Mouse (Mus musculus): ENCODE results near the gene Tyw5. TPM values are rescaled to one million over a fixed set of nuclear protein-coding genes. Genes with fewer than 3 reads are reported as not detected.
A peak's percentile ranks its signal among the peaks of the same experiment; 100 is the strongest.

Tyw5 gene
- total RNA-seq (2021) = 1 to 10 TPM; 5.1 to 5.8 TPM
- long read RNA-seq, experiment 1, partial matches to known transcripts = 0 of 2 reads
- long read RNA-seq, experiment 1, other reads (novel, unspliced or antisense) = 1 of 2 reads
- long read RNA-seq, experiment 2, partial matches to known transcripts = 1 of 2 reads
- long read RNA-seq, experiment 2, other reads (novel, unspliced or antisense) = 0 of 2 reads

DNA sequence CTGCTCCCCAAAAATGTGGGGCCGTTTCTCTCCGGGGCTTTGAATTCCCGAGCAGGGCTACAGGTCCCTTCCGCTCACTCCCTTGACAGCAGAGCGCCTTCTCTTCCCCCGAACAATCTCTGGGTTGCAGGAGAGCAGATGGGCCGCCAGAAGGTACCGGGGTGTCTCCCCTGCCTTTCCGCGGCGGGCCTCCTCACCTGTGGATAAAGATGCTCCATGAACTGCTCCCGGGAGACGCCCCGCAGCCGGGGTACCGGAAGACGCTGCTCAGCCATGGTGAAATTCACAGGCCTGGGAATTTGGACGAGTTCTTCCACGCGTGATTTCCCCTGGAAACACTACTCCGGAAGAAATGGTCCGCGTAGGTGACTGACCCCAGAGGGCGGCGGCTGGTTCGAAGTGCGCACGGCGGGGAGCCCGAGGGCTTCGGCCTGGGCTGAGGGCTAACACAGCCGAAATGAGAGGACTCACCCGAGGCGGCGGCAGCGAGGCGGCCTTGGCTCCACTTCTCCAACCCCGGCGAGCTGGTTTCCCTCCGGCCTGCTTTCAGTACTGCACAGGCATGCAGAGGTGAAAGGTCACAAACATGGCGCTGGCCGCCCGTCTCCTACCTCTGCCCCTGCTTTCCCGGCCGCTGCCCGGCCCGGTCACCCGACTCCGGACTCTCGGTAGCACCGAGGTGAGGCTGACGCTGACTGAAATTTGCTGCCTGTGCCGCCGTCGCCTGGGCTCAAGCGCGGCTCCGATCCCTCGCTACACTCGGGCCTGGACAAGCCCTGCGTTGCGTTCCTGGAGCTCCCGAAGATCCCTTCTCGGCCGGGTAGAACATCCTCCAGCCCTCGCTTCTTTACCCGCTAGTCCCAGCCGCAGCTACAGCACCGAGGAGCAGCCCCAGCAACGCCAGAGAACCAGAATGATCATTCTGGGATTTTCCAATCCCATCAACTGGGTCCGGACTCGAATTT lies at the start of gene Tyw5, which contains the start of gene Maip1:
Tyw5 (minus strand) TSS at position 915 of the 965 bp plus-strand sequence.
Maip1 (plus strand) TSS at position 142 of the 965 bp plus-strand sequence.
- peak; percentile 84 to 91 for DNase-seq

DNA sequence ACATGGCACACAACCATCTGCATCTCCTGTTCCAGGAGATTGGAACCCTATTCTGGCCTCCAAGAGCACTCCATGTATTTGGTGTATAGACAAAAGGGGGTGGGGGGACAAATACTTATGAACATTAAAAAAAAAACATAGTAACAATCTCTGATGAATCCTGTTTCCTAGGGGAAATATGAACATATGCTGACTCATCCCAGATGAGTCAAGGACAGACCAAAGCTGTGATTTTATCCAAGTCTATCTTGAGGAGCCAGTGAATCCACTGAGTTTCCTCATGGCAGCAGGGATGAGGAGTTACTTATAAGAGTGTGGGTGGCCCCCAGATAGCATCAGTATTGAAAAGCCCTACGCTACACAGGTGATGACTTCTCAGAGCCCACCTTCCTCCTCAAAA lies 43.3 kb upstream of the Tyw5 start:
- no peak for DNase-seq

DNA sequence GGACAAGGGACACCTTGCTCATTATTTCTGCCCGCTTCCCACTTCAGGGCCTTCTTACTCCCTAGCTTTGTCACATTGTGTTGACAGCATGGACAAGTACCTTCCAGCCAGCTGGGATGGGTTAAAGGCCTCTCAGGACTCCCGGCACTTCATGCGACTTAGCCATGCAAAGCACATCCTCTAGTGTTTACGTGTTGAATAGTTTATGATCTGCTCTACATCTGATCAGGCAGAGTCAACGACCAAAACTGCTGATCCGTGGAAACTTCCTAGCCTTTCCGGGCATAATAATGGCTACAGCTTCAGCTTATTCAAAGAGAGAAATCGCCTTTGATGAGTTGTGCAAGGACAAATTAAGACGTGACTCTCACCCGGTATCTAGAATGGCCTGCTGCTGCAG lies 38.8 kb upstream of the Tyw5 start:
- no peak for DNase-seq

DNA sequence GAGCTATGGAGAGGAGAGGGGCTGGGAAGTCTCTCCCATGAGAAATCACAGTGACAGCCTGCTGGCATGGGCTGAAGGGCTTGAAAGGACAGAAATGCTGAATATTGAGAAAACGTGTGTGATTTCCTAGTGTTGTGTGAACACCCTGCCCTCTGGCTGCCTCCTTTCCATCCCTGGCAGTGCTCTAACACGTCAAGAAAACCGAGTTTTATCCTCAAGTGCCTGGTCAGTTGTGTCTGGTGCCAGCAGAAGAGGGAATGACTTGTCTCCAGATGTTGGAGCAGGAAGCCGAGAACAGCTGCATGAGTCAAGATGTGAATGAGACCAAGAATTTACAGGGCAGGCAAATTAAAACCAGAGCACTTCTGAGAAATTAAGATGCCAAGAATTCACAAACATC lies 33.9 kb upstream of the Tyw5 start:
- peak; percentile 31 to 54 for DNase-seq

DNA sequence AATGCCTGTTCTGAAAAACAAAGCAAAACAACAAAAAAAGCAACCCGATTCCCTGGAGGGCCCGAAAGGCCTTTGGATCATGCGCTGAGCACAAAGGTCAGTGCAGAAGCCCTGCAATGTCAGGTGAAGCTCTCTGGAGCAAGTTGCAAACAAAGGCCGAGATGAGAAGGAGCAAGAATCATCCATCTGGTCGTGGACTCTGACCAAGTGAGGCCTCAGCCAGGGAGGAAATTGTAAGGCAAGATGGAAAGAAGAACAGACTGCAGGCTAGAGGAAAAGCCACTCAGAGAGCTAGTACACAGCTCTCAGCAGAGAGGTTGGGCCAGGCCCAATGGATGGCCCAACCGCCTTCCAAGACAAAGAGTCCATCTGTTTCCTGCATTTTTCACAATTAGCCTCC lies 32.1 kb upstream of the Tyw5 start:
- DNase-seq = peak in 1 of 2 experiments; percentile 35

DNA sequence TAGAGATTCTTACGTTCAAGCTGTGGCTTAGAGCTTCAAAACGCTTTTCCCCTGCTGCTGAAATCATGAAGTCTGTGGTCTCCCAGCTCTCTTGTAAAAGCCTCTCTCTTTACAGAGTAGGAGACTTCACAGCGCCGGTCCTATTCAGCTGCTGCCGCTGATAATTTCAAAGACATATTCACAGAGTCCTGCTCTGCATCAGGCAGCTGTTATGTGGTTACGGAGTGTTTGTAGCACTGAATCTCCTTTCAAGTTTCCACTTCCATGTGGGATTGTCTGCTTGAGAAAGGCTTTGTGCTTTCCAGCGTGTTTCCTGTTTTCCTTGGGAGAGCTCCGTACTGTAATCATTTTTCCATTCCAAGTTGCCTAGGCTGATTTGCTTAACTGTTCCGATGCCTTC lies 30.1 kb upstream of the Tyw5 start:
- peak; percentile 52 to 68 for DNase-seq

DNA sequence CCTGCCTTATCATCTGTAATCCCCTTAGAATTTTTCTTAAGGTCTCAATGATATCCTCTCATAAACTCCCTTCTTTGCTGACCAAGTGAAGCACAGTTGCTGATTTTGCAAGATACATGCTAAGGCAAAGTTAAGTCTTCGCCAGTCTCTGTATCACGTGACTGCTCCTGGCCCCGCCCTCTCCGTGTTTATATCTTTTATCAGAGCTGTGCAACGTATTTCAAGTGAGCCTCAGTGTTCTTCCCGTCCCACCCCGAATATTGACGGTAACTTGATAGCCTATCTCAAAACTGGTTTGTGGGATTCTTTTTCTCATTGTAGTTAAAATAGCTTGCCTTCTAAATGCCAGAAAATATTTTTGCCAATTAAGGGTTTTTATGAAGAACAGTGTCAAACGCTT lies 29.5 kb upstream of the Tyw5 start:
- peak; percentile 76 to 82 for DNase-seq

DNA sequence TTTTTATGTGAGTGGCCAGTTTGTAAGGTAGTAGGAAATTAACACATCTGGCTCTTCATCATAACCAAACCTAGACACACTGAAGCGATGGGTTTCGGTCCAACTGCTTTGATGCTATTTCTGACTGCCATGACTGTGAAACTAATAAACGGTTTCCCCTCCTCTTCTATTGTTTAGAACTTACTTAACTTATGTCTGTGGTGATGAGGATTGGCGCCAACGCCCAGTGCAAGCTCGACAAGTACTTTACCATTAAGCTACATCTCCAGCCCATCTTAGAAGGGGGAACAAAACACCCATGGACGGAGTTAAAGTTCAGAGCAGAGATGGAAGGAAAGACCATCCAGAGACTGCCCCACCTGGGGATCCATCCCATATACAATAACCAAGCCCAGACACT lies 26.2 kb upstream of the Tyw5 start:
- DNase-seq = peak in 1 of 2 experiments; percentile 43

DNA sequence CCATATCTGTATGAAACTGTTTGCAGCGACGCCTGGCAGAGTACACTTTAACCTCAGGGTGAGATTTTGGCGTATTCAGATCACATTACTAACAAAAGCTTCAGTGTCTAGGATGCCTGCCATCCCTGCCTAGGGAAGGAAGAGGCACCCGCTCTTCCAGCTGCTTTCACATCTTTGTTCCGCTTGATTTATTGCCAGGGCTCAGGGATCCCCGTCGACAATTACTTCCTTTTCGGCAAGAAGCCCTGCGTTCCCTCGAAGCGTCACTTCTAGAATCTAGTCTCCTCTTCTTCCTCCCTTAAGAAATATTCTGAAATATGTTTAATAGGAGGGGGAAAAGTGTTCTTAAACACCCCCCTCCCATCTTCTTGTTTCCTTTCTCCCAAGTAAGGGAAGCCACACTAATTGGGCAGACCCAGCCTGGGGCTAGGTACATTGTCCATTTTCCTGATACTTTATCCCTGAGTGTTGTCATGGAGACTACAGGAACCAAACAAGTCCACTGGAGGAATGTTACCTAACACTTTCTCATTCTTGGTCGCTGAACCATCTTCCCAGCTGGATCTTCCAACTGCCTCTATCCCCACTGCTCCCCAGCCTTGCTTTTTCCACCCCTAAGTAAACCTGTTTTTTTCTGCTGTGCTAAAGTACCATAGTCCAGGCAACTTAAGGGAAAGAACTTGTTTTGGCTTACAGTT lies 23.0 kb upstream of the Tyw5 start:
- DNase-seq = peak; percentile 53 to 66

DNA sequence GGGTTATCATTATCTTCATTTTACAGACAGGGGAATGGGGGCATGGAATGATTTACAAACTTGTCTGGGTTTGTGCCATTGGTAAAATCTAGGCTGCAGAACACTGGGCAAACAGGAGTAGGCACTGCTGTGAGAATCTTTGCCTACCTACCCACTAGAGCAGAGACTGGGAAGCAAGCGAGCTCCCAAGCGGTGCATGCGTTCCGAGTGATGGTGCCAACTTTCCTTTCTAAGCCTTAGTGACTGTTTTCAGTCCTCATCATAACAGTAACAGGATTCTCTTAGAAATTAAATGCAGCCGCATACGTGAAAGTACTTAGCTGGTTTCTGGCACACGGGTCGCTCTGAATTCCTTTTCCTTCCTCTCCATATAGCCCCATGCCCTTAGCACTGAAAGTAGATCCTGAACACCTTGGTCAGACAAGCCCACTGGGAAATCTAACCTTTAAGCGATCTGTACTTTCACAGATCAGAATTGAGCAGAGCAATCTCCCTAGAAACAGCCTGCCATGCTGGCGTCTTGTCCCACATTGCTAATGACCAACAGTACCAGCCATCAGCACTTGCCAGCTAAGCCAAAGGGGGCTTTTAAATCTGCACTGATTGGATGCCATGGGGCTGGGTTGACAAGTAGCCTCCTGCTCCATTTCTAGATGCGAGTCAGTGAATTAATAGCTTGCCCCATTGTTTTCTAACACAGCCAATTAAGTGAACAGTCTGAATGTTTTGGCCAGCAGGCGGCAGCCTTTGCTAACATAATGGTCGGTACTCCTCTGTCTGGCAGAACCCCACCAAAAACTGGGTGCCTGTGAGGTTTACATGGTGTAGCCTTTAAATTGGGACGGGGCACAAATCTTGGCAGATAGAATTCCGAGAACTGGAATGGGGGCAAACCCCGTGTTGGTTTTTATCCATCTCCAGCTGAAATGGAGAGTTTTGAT lies 21.7 kb upstream of the Tyw5 start:
- DNase-seq = peak; percentile 86 to 98

DNA sequence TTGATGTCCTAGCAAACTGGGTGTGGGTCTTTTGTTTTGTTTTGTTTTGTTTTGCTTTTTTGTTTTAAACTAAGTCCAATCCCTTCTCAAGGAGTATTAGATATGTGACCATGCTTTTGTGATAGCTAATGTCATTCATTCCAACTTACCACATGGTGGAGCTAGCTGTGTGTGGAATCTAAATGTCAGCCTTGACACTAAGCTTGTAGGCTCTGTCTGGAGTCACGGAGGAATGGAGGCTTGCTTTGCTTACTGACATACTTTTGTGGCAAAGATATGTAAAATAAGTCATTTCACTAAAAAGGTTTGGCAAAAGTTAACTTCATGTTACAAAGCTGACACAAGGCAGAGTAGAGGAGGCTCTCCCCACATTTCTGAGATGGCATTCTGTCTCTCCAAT lies 16.8 kb upstream of the Tyw5 start:
- DNase-seq = no peak

DNA sequence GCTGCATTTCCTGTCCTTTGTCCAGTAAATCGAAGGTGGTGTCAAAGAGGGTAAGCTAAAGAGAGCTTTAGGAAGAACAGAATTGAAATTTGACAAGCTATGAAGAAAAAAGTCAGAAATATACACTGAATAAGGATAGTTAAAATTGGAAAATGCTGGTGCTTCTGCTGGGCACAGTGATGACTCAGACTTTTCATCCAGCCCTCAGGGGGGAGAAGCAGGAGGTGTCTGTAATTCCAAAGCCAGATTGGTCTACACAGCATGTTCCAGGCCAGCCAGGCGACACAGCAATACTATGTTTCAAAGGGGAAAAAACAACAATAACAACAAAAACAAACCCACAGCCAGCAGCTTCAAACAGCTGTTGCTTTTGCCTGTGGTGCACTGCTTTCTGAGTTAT lies 6.5 kb upstream of the Tyw5 start:
- no peak for DNase-seq

DNA sequence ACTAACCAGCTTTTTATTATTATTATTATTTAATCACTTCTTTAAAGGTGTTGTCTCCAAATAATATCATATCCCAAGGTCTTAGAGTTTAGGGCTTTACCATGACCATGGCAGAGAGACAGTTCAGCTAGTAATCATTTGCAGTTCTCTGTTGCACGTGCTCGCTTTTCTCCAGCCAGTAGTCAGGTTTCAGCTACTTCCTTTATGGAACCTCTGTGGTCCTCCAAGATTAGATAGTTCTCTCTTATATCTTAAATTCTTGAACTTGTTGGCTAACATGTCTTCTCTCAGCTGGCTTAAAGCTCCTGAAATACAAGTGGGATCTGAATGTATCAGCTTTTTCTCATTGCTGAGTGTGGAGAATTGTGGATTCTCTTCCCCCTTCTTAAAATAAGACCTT lies 2.1 kb upstream of the Tyw5 start:
- DNase-seq = no peak

DNA sequence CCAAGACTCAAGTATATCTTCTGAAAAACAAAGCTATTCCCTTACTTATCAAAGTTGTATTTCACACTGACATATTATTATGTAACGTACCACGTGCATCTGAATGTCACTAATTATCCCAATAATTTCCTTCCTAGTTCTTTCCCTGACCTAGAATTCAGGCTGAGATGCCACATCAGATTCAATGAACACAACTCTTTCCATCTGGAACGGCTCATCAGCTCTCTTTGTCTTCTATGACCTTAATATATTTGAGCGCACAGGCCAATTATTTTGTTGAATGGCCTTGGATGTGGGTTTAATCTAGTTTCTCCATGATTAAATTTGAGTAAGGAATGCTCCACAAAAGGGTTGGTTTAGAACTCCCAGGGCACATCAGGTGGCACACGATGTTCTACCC lies 4.8 kb downstream of the Tyw5 start:
- no peak for DNase-seq

DNA sequence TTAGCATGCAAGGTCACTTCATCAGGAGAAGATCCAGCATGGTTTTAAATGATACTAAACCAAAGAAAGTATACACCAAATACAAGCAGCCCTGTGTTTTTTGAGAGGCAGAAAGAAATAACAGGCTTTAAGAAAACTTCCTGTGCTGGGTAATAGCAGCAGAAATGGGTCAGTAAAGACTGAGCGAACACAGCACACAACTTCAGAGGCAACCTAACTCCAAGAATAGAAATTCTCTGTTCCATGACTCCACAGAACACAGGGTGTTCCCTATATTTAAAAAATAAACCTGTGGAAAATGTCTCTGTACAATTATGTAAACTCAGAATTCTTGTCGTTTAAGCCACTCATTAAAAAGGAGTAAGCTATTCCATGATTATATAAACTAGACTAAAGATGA lies 6.0 kb downstream of the Tyw5 start:
- no peak for DNase-seq

DNA sequence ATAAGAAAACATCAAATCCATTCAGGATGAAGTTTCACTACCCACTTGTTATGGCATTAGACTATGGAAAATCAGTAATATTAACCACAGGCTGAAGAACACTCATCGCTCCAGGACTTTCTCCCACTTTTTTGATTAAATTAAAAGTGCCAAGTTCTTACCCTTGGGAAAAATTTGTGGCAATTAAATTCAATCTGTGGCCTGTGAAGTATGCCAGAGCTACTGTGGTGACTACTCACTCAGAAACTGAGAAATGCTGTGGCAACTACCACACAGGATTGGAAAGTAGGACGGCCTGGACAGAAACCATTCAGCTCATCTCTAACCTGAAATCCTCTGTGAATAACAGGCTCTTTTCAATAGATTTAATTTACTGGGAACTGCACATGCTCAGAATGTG lies 6.6 kb downstream of the Tyw5 start:
- DNase-seq = no peak

DNA sequence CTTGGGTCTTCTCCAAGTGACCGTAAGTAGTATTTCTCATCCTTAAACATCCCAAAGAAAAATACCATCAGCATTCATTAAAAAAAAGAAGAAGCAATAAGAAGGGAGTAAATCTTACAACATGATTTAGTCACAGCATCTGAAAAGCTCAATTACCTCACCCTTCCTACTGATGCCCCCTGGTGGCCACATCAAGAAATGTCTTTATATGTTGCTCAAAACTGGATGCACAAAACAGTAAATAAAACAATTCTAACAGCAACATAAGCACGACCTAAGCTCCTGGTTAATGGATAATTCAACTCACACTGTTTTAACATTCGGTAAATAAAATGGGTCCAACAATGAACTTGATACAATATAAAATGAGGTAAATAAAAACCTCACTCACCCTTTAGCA lies 12.8 kb downstream of the Tyw5 start:
- peak; percentile 26 to 61 for DNase-seq

DNA sequence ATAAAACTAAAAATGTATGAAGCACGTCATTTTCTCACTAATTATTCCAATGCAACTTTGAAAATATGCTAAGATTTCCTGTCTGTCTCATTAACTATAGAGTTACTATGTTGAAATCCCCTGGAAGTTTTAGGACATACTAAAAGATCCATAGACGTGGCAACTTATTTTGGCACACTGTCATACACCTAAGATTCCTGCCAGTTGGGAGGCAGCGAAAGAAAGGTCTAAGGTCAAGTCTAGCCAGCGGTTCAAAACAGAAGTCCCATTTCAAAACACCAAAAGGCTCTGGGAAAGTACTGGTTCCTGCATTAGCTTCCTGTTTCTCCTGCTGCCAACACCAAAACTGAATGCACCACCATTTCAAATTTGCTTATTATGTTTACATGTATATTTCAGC lies 14.5 kb downstream of the Tyw5 start:
- no peak for DNase-seq

DNA sequence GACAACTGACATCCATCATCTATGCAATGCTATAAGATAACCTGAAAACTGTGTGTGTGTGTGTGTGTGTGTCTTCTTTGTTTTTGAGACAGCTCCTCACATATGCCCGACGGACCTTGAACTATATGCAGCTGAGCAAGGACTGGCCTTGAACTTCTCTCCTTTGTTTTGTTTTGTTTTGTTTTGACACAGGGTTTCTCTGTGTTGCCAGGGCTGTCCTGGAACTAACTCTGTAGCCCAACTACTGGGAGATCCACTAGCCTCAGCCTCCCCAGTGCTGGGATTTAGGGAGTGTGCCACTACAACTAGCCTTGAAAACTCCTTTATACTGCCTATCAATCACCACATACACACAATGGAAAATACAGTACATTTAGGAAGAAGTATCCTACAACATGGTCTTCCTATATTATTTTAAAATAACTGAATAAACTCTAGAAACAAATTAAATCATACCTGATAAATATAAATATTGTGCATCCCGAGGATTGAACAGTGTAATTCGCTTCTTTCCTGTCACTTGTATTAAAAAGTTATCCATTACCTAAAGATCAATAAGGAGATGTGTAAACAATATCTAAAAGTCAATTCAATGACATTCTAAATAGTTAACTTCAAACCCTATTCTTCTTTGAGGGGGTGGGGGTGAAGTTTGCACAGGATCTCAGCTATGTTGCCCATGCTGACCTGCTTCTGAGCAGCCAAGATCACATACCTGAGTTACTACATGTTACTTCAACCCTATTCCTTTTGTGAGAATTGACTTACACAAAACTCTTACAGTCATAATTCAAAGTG lies 15.7 kb downstream of the Tyw5 start:
- no peak for DNase-seq

DNA sequence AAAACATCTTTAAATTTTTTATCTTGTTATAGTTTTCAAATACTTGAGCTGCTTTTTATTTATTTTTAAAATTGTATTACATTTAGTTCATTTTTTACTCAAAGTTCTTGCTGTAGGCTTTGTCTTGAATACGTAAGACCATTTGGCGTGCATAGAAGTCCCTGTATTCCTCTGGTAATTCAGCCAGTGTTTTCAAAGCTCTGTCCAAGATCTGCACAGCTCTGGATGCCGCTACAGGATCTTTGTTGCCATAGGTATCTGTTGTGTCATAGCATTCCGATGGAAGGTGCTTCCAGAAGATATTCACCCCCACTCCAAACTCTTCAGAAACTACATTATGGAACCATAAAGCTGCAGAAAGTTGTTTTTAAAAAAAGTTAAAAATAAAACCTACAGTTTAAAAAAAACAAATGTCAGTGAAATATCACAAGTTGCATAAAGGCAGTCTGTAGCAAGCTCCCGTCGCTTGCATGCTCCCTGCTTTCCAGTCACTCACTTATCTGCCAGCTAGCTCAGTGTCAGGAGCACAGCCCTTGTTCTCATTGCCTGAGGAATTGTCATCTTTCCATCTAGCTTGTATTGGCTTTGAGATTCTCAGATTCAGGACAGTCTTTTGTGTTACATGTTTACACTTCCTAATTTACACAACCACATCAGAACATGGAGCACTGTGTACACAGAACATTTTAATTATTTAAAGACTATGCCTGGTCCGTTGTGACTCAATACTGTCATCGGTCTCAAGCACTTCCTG lies 18.3 kb downstream of the Tyw5 start:
- no peak for DNase-seq

Measured in heart, adult 18-20 months (tissue).